Mouse (Mus musculus): ENCODE measurements around the gene 4921524J17Rik.

- TF ChIP-seq MAZ (IDR thresholded peaks at IDR 0.05; ENCODE audit: low read depth, low read length) (no peak), CTCF (IDR thresholded peaks at IDR 0.05 in 2 of 3, conservative IDR thresholded peaks at IDR 0.05 in 1 of 3; ENCODE audit: control insufficient read depth in 1 of 3, insufficient read depth in 1 of 3, low read depth in 2 of 3, low read length in 3 of 3, poor library complexity in 1 of 3, severe bottlenecking in 1 of 3) (no peak), TCF12 (IDR thresholded peaks at IDR 0.05; ENCODE audit: low read depth, low read length) (no peak), E2F4 (IDR thresholded peaks at IDR 0.05; ENCODE audit: borderline replicate concordance, low read depth, low read length) (no peak), POLR2AphosphoS5 (IDR thresholded peaks at IDR 0.05; ENCODE audit: borderline replicate concordance, low read depth, low read length) (no peak), EP300 (IDR thresholded peaks at IDR 0.05; ENCODE audit: low read depth in 1 of 2, low read length in 2 of 2) (no peak)
These were observed 20.6 kb upstream of the 4921524J17Rik start for GRCm38 (mm10) chr8:85453256-85453655.

Measured in MEL (cell line).